Mouse (Mus musculus) bone marrow macrophage, adult 2 months (primary cell): ENCODE measurements around the gene Dock2.

Experiments
- CTCF ChIP-seq: IDR thresholded peaks from 2 replicates; pipeline ENCODE4 v1.5.1; 2012; ENCODE audit warnings: low read depth, mild to moderate bottlenecking, low read length, moderate library complexity
- POLR2A ChIP-seq: IDR thresholded peaks from 2 replicates; pipeline ENCODE4 v1.6.1; 2012; ENCODE audit warnings: mild to moderate bottlenecking, low read depth, low read length, borderline replicate concordance

- TF ChIP-seq CTCF (peak; percentile 43; the same call in 1 of the 2 replicates), POLR2A (no peak)
Observed at GRCm38 (mm10) chr11:34337907-34338306, 445.8 kb downstream of the Dock2 start.
